Mouse (Mus musculus): ENCODE measurements around the gene Egfem1. TPM values are rescaled to one million over a fixed set of nuclear protein-coding genes. Genes with fewer than 3 reads are reported as not detected.

Gene Egfem1
- total RNA-seq, 2 experiments from 2014 or later: 0.08 TPM; not detected in 1

GRCm38 (mm10) chr3:29169003-29169402 is 87.2 kb downstream of the Egfem1 start:
- intact Hi-C loops (cut with DNase I): no loop called here
- no peak for TF ChIP-seq CTCF (IDR thresholded peaks at IDR 0.05)
- H3K27ac ChIP-seq: no peak overlapping the region
- DNase-seq: no peak
- no peak overlapping the region for H3K4me3 ChIP-seq

- Histone ChIP-seq H3K27ac (no peak overlapping the region), H3K4me3 (no peak overlapping the region)
- intact Hi-C loops (cut with DNase I): no loop called here
- no peak for TF ChIP-seq CTCF (IDR thresholded peaks at IDR 0.05)
- no peak for DNase-seq
Observed at GRCm38 (mm10) chr3:29176991-29177390, 95.2 kb downstream of the Egfem1 start.

- TF ChIP-seq CTCF (IDR thresholded peaks at IDR 0.05): no peak
- Histone ChIP-seq H3K27ac (no peak overlapping the region), H3K4me3 (no peak overlapping the region)
- intact Hi-C loops (cut with DNase I): no loop called here
- DNase-seq: no peak
Observed at GRCm38 (mm10) chr3:29182988-29183387, 101.2 kb downstream of the Egfem1 start.

- DNase-seq: no peak
- no peak overlapping the region for H3K4me3 ChIP-seq
- no peak overlapping the region for H3K27ac ChIP-seq
- intact Hi-C loops (cut with DNase I): no loop called here
- TF ChIP-seq CTCF (IDR thresholded peaks at IDR 0.05): no peak
Observed at GRCm38 (mm10) chr3:29183615-29184198, 101.9 kb downstream of the Egfem1 start.

- DNase-seq: no peak
- no peak for TF ChIP-seq CTCF (IDR thresholded peaks at IDR 0.05)
- H3K27ac ChIP-seq: no peak overlapping the region
- intact Hi-C loops (cut with DNase I): no loop called here
- H3K4me3 ChIP-seq: no peak overlapping the region
Observed at GRCm38 (mm10) chr3:29184486-29185241, 102.8 kb downstream of the Egfem1 start.

GRCm38 (mm10) chr3:29190263-29190662 is 108.4 kb downstream of the Egfem1 start:
- no peak for DNase-seq
- intact Hi-C loops (cut with DNase I): no loop called here
- Histone ChIP-seq H3K4me3 (no peak overlapping the region), H3K27ac (no peak overlapping the region)
- TF ChIP-seq CTCF (IDR thresholded peaks at IDR 0.05): no peak

- Histone ChIP-seq H3K27ac (no peak overlapping the region), H3K4me3 (no peak overlapping the region)
- intact Hi-C loops (cut with DNase I): no loop called here
- no peak for DNase-seq
- TF ChIP-seq CTCF (IDR thresholded peaks at IDR 0.05): no peak
Observed at GRCm38 (mm10) chr3:29197727-29198512, 116.1 kb downstream of the Egfem1 start.

GRCm38 (mm10) chr3:29200601-29201000 is 118.8 kb downstream of the Egfem1 start:
- no peak overlapping the region for H3K27ac ChIP-seq
- intact Hi-C loops (cut with DNase I): no loop called here
- DNase-seq: no peak
- H3K4me3 ChIP-seq: no peak overlapping the region
- TF ChIP-seq CTCF (IDR thresholded peaks at IDR 0.05): no peak

GRCm38 (mm10) chr3:29202536-29202935 is 120.7 kb downstream of the Egfem1 start:
- Histone ChIP-seq H3K27ac (no peak overlapping the region), H3K4me3 (no peak overlapping the region)
- no peak for DNase-seq
- intact Hi-C loops (cut with DNase I): no loop called here
- no peak for TF ChIP-seq CTCF (IDR thresholded peaks at IDR 0.05)

- intact Hi-C loops (cut with DNase I): no loop called here
- Histone ChIP-seq H3K4me3 (no peak overlapping the region), H3K27ac (no peak overlapping the region)
- DNase-seq: no peak
- no peak for TF ChIP-seq CTCF (IDR thresholded peaks at IDR 0.05)
Observed at GRCm38 (mm10) chr3:29222414-29222813, 140.6 kb downstream of the Egfem1 start.

- intact Hi-C loops (cut with DNase I): no loop called here
- DNase-seq: no peak
- Histone ChIP-seq H3K4me3 (no peak overlapping the region), H3K27ac (no peak overlapping the region)
- no peak for TF ChIP-seq CTCF (IDR thresholded peaks at IDR 0.05)
Observed at GRCm38 (mm10) chr3:29229712-29230111, 147.9 kb downstream of the Egfem1 start.

- no peak for TF ChIP-seq CTCF (IDR thresholded peaks at IDR 0.05)
- DNase-seq: peak; percentile 15
- peak overlapping the region; percentile 28; the same call in 1 of the 2 replicates for H3K27ac ChIP-seq
- intact Hi-C loops (cut with DNase I): no loop called here
- H3K4me3 ChIP-seq: no peak overlapping the region
Observed at GRCm38 (mm10) chr3:29235477-29235876, 153.7 kb downstream of the Egfem1 start.

GRCm38 (mm10) chr3:29236517-29236916 is 154.7 kb downstream of the Egfem1 start:
- intact Hi-C loops (cut with DNase I): no loop called here
- no peak for TF ChIP-seq CTCF (IDR thresholded peaks at IDR 0.05)
- no peak overlapping the region for H3K27ac ChIP-seq
- H3K4me3 ChIP-seq: no peak overlapping the region
- DNase-seq: no peak

Data from gastrocnemius, adult 2 months (tissue).